ENCODE assay signal across 11 mouse cellular contexts in genomic region chr4:128887641-128888091, GRCm38 (mm10). TPM values are rescaled to one million over a fixed set of nuclear protein-coding genes. Genes with fewer than 3 reads are reported as not detected.
DNase-seq lines count a peak whose midpoint lies in the region; ATAC-seq and TF ChIP-seq lines count a peak whose summit lies in the region.
"Had no signal": no experiment of that assay in that cellular context is flagged by ENCODE, and none has a peak within 500 bp of the region (broad histone marks: within the 10 kb centered on the region; RNA-seq: fewer than 3 reads in every experiment).

No protein-coding gene starts in this region.

- no peak overlapping the region for H3K4me3 ChIP-seq in kidney, adult 2 months (ENCODE audit: insufficient read depth, low read depth, low read length)
- no peak overlapping the region for H3K4me3 ChIP-seq in hindbrain, embryonic 14.5 days (replicated peaks; ENCODE audit: low read length)

- H3K4me1 ChIP-seq in kidney, adult 2 months (ENCODE audit: control insufficient read depth, insufficient read depth, low read length), result no peaks in the 10 kb centered on the region; the same call in 1 of the 2 replicates
- peaks cover 40% of the 10 kb centered on the region for H3K4me1 ChIP-seq in hindbrain, embryonic 14.5 days (replicated peaks; ENCODE audit: control insufficient read depth, insufficient read depth, low read length)

- peak overlapping the region; percentile 25; the same call in 1 of the 2 replicates for H3K4me2 ChIP-seq in hindbrain, embryonic 14.5 days (replicated peaks)
- H3K4me2 ChIP-seq: lung, embryonic 14.5 days had no signal

- ATAC-seq in hindbrain, embryonic 14.5 days (ENCODE audit: low FRiP score), result no peak
- ATAC-seq in frontal cortex, adult (ENCODE audit: low TSS enrichment), result no peak

- 65% methylated on average over 9 of the region's 9 CpGs for WGBS in kidney, adult 2 months
- WGBS in hindbrain, embryonic 14.5 days, result 23% methylated on average over 9 of the region's 9 CpGs

- 0 out of 2 replicates have a peak overlapping the region, but pooled peaks have one; percentile 14 for H3K9ac ChIP-seq in hindbrain, embryonic 14.5 days
- H3K9ac ChIP-seq: lung, embryonic 14.5 days had no signal

- no peak for TF ChIP-seq POLR2A in kidney, adult 2 months (IDR thresholded peaks at IDR 0.05; ENCODE audit: low read depth, low read length)

- H3K27ac ChIP-seq in kidney, adult 2 months (ENCODE audit: insufficient read depth, low read depth, low read length), result no peak overlapping the region
- H3K27ac ChIP-seq in hindbrain, embryonic 14.5 days, result peak overlapping the region; percentile 21; the same call in 1 of the 2 replicates

- no peaks in the 10 kb centered on the region for H3K27me3 ChIP-seq in kidney, adult 2 months (replicated peaks; ENCODE audit: control insufficient read depth, insufficient read depth, low read length)
- no peaks in the 10 kb centered on the region for H3K27me3 ChIP-seq in hindbrain, embryonic 14.5 days (ENCODE audit: control insufficient read depth, insufficient read depth, low read length)
- H3K27me3 ChIP-seq: CH12.LX had no signal

- H3K9me3 ChIP-seq in hindbrain, embryonic 14.5 days (ENCODE audit: control insufficient read depth, low read length), result no peaks in the 10 kb centered on the region

- H3K36me3 ChIP-seq in kidney, adult 2 months (ENCODE audit: control insufficient read depth, insufficient read depth, low read length), result no peaks in the 10 kb centered on the region
- H3K36me3 ChIP-seq in hindbrain, embryonic 14.5 days (replicated peaks; ENCODE audit: control insufficient read depth, insufficient read depth), result 0 out of 2 replicates have a peak, but pooled peaks cover 3% of the 10 kb centered on the region

- no peak for TF ChIP-seq CTCF in kidney, adult 2 months (conservative IDR thresholded peaks at IDR 0.05; ENCODE audit: insufficient read depth, insufficient read length, low read depth, low read length)

- peak; percentile 18 for DNase-seq in kidney, adult 2 months
- no peak for DNase-seq in kidney, postnatal 4 days
- DNase-seq in adrenal gland, postnatal 14 days, result peak; percentile 79
- peak; percentile 92 for DNase-seq in cerebellum, adult 8-10 months
- DNase-seq in hindbrain, embryonic 14.5 days (ENCODE audit: low spot score), result no peak
- DNase-seq in liver, result no peak
- no peak for DNase-seq in urinary bladder, postnatal 25 days (ENCODE audit: low spot score)
- DNase-seq: kidney, postnatal 36 days; lung, embryonic 14.5 days had no signal

RNA-seq across cellular contexts. Expression of gene Trim62, which starts 4.3 kb away (rescaled TPM):
- 3.3 and 3.7 TPM in 2 replicates for polyA plus RNA-seq in kidney, adult 2 months (2012; rRNA removed)
- total RNA-seq in adrenal gland, postnatal 14 days (2021), result 10.0 and 11.0 TPM in 2 replicates
- 31.9 and 35.5 TPM in 2 replicates for polyA plus RNA-seq in hindbrain, embryonic 14.5 days (2014; fragmentation: Nextera tagmentation; extraction: Ambion mirVana)

Comparison
In these comparisons a context has a peak if more than half of its experiments do, and no peak if none do; other contexts are left out.
1. DNase-seq: peak in kidney, adult 2 months (single experiment), adrenal gland, postnatal 14 days (single experiment) and cerebellum, adult 8-10 months (single experiment); none in kidney, postnatal 4 days (0 of 2), hindbrain, embryonic 14.5 days (single experiment), liver (single experiment) and urinary bladder, postnatal 25 days (single experiment).